Mouse (Mus musculus) megakaryocyte, embryonic 14.5 days (primary cell): Measurements from ENCODE around the gene Fam184b.

Source experiments
- FLI1 ChIP-seq: IDR thresholded peaks from 2 replicates; pipeline ENCODE4 v1.6.1; 2012; ENCODE audit warnings: low read length, inconsistent platforms, mixed read lengths
- GATA1 ChIP-seq: IDR thresholded peaks from 3 replicates; pipeline ENCODE4 v1.6.1; 2012; ENCODE audit warnings: mixed read lengths, low read length, inconsistent platforms, borderline replicate concordance

GRCm38 (mm10) chr5:45677639-45678038 lies 38.2 kb upstream of the Fam184b start:
- TF ChIP-seq GATA1 (no peak), FLI1 (no peak)
